Mouse (Mus musculus) left cerebral cortex, adult 2 months (tissue): ENCODE results near the gene Fbxw11. TPM values are rescaled to one million over a fixed set of nuclear protein-coding genes. Genes with fewer than 3 reads are reported as not detected.

Experiments
- DNase-seq, 2 experiments: peaks; one replicate each; pipeline ENCODE4 v3.0.0; 2021 to 2022; ENCODE audit warnings: low spot score in 2 of 2, mixed read lengths in 1 of 2; ENCODE audit errors: extremely low spot score in 1 of 2
- H3K27ac ChIP-seq: fragments of 200-600 bp; 2 replicates; pipeline ENCODE4 v1.8.1; 2022
- H3K4me3 ChIP-seq: fragments of 200-600 bp; 2 replicates; pipeline ENCODE4 v1.8.1; 2022
- CTCF ChIP-seq: fragments of 200-600 bp; IDR thresholded peaks from 2 replicates; pipeline ENCODE4 v1.8.1; 2022; ENCODE audit warnings: antibody characterized with exemption, mild to moderate bottlenecking, moderate library complexity
- intact Hi-C: fragments of 180-260 bp; cut with DNase I; formaldehyde crosslinking; loops from one replicate; pipeline ENCODE4 v1.15.1; 2025
- long read RNA-seq, 2 experiments: library from polyadenylated mRNA; stranded (forward); transcript quantifications; one replicate each; pipeline ENCODE4 v2.0.0; 2021; ENCODE audit warnings: borderline mapping rate in 2 of 2
- total RNA-seq, 2 experiments: library from RNA; stranded (reverse); gene quantifications; 2 replicates each; pipeline ENCODE4 v1.2.3; 2021

Gene Fbxw11
- 100 to 1,000 TPM; 122 to 125 TPM for total RNA-seq
- long read RNA-seq, experiment 1, full-length matches to known transcripts, result 55 of 132 reads
- long read RNA-seq, experiment 1, partial matches to known transcripts, result 17 of 132 reads
- long read RNA-seq, experiment 1, other reads (novel, unspliced or antisense), result 60 of 132 reads
- long read RNA-seq, experiment 2, full-length matches to known transcripts, result 23 of 66 reads
- long read RNA-seq, experiment 2, partial matches to known transcripts, result 8 of 66 reads
- long read RNA-seq, experiment 2, other reads (novel, unspliced or antisense), result 35 of 66 reads

- intact Hi-C loops, result loop anchor here (2.0 to 5.0 kb wide), 3 partner anchors 52 to 520 kb away; partner anchors contain the start of gene Npm1
- peak; percentile 94 to 95 for DNase-seq
- Histone ChIP-seq H3K4me3 (peak within 1 kb of the TSS; percentile 61), H3K27ac (peak within 1 kb of the TSS; percentile 96)
- no peak; the same call in 1 of the 2 replicates for TF ChIP-seq CTCF
Measured at GRCm38 (mm10) chr11:32642249-32642876, at the start of gene Fbxw11. Gene Fbxw11 (plus strand): TSS chr11:32642724.

GRCm38 (mm10) chr11:32593081-32593480 is 49.4 kb upstream of the Fbxw11 start:
- intact Hi-C loops, result no loop called here
- no peak for TF ChIP-seq CTCF
- Histone ChIP-seq H3K4me3 (no peak overlapping the region), H3K27ac (no peak overlapping the region)
- DNase-seq, result no peak

GRCm38 (mm10) chr11:32594122-32594521 is 48.4 kb upstream of the Fbxw11 start:
- Histone ChIP-seq H3K27ac (no peak overlapping the region), H3K4me3 (no peak overlapping the region)
- DNase-seq, result no peak
- intact Hi-C loops, result no loop called here
- TF ChIP-seq CTCF, result peak; percentile 5; the same call in 1 of the 2 replicates

GRCm38 (mm10) chr11:32600371-32600770 is 42.2 kb upstream of the Fbxw11 start:
- Histone ChIP-seq H3K27ac (no peak overlapping the region), H3K4me3 (no peak overlapping the region)
- intact Hi-C loops, result no loop called here
- DNase-seq, result no peak
- no peak for TF ChIP-seq CTCF

GRCm38 (mm10) chr11:32601528-32602323 is 40.8 kb upstream of the Fbxw11 start:
- no peak for DNase-seq
- TF ChIP-seq CTCF, result no peak
- Histone ChIP-seq H3K4me3 (no peak overlapping the region), H3K27ac (no peak overlapping the region)
- intact Hi-C loops, result no loop called here

GRCm38 (mm10) chr11:32604663-32605062 is 37.9 kb upstream of the Fbxw11 start:
- H3K27ac ChIP-seq, result no peak overlapping the region
- intact Hi-C loops, result no loop called here
- DNase-seq, result no peak
- no peak overlapping the region for H3K4me3 ChIP-seq
- no peak for TF ChIP-seq CTCF

- Histone ChIP-seq H3K27ac (no peak overlapping the region), H3K4me3 (no peak overlapping the region)
- intact Hi-C loops, result no loop called here
- no peak for TF ChIP-seq CTCF
- no peak for DNase-seq
Measured at GRCm38 (mm10) chr11:32605131-32605860, 37.2 kb upstream of the Fbxw11 start.

GRCm38 (mm10) chr11:32605907-32606306 is 36.6 kb upstream of the Fbxw11 start:
- no peak overlapping the region for H3K4me3 ChIP-seq
- intact Hi-C loops, result no loop called here
- no peak overlapping the region for H3K27ac ChIP-seq
- no peak for TF ChIP-seq CTCF
- no peak for DNase-seq

- no peak overlapping the region for H3K4me3 ChIP-seq
- no peak for DNase-seq
- TF ChIP-seq CTCF, result no peak
- H3K27ac ChIP-seq, result no peak overlapping the region
- intact Hi-C loops, result no loop called here
Measured at GRCm38 (mm10) chr11:32607319-32607718, 35.2 kb upstream of the Fbxw11 start.

GRCm38 (mm10) chr11:32610616-32611015 is 31.9 kb upstream of the Fbxw11 start:
- H3K4me3 ChIP-seq, result no peak overlapping the region
- H3K27ac ChIP-seq, result no peak overlapping the region
- no peak for TF ChIP-seq CTCF
- intact Hi-C loops, result no loop called here
- DNase-seq, result no peak

GRCm38 (mm10) chr11:32612304-32612703 is 30.2 kb upstream of the Fbxw11 start:
- DNase-seq, result no peak
- intact Hi-C loops, result no loop called here
- TF ChIP-seq CTCF, result no peak
- H3K4me3 ChIP-seq, result no peak overlapping the region
- no peak overlapping the region for H3K27ac ChIP-seq

- no peak for DNase-seq
- no peak for TF ChIP-seq CTCF
- intact Hi-C loops, result no loop called here
- Histone ChIP-seq H3K27ac (no peak overlapping the region), H3K4me3 (no peak overlapping the region)
Measured at GRCm38 (mm10) chr11:32614463-32614862, 28.1 kb upstream of the Fbxw11 start.
